Mouse (Mus musculus) T-helper 1 cell (primary cell): ENCODE data around the gene Tulp2.
"Not testable (repeated sequence)": the region's sequence is repeated elsewhere in the genome, so short reads cannot be mapped to it uniquely, and the experiment has no call there.

Experiments used
- in situ Hi-C: fragments of 300-600 bp; cut with MboI, MseI; formaldehyde crosslinking; loops from one replicate; pipeline ENCODE4 v1.15.1; 2025; ENCODE audit warnings: high pct_unique_total_duplicates

Tulp2 gene

GRCm38 (mm10) chr7:45521728-45522184, 40.1 kb downstream of the Tulp2 start:
- in situ Hi-C loops = no loop called here

- in situ Hi-C loops = no loop called here
Observed at GRCm38 (mm10) chr7:45522194-45522752, 40.6 kb downstream of the Tulp2 start.

- in situ Hi-C loops = no loop called here
Observed at GRCm38 (mm10) chr7:45522957-45523676, 41.4 kb downstream of the Tulp2 start.

- in situ Hi-C loops = no loop called here
Observed at GRCm38 (mm10) chr7:45523678-45524170, 42.0 kb downstream of the Tulp2 start.

GRCm38 (mm10) chr7:45524841-45525621, 43.4 kb downstream of the Tulp2 start:
- in situ Hi-C loops = no loop called here

- in situ Hi-C loops = no loop called here
Observed at GRCm38 (mm10) chr7:45525809-45526473, 44.3 kb downstream of the Tulp2 start, which contains the start of the genes Ppp1r15a and Plekha4. Ppp1r15a (minus strand) TSS chr7:45526268. Plekha4 (plus strand) TSS chr7:45526330.

- in situ Hi-C loops = no loop called here
Observed at GRCm38 (mm10) chr7:45526474-45527120, 44.9 kb downstream of the Tulp2 start.

GRCm38 (mm10) chr7:45527169-45527568, 45.5 kb downstream of the Tulp2 start:
- in situ Hi-C loops = not testable (repeated sequence)

- in situ Hi-C loops = no loop called here
Observed at GRCm38 (mm10) chr7:45529461-45529860, 47.8 kb downstream of the Tulp2 start.

GRCm38 (mm10) chr7:45530643-45531042, 49.0 kb downstream of the Tulp2 start:
- in situ Hi-C loops = no loop called here

GRCm38 (mm10) chr7:45535676-45536075, 54.0 kb downstream of the Tulp2 start:
- in situ Hi-C loops = no loop called here

GRCm38 (mm10) chr7:45537602-45538001, 55.9 kb downstream of the Tulp2 start:
- in situ Hi-C loops = no loop called here

GRCm38 (mm10) chr7:45538163-45539041, 56.7 kb downstream of the Tulp2 start:
- in situ Hi-C loops = no loop called here

GRCm38 (mm10) chr7:45539095-45539494, 57.4 kb downstream of the Tulp2 start:
- in situ Hi-C loops = no loop called here

GRCm38 (mm10) chr7:45540213-45540612, 58.5 kb downstream of the Tulp2 start:
- in situ Hi-C loops = no loop called here

GRCm38 (mm10) chr7:45544525-45544924, 62.8 kb downstream of the Tulp2 start:
- in situ Hi-C loops = no loop called here

- in situ Hi-C loops = no loop called here
Observed at GRCm38 (mm10) chr7:45549641-45550436, 68.2 kb downstream of the Tulp2 start.

GRCm38 (mm10) chr7:45550821-45551511, 69.3 kb downstream of the Tulp2 start:
- in situ Hi-C loops = no loop called here

GRCm38 (mm10) chr7:45551512-45551883, 69.8 kb downstream of the Tulp2 start:
- in situ Hi-C loops = no loop called here
